Mouse (Mus musculus) midbrain, embryonic 14.5 days (tissue): ENCODE measurements around the gene Pou5f1. TPM values are rescaled to one million over a fixed set of nuclear protein-coding genes. Genes with fewer than 3 reads are reported as not detected.
"Not testable (repeated sequence)": the region's sequence is repeated elsewhere in the genome, so short reads cannot be mapped to it uniquely, and the experiment has no call there.

Experiments used
- ATAC-seq: fragments of 200-750 bp; cut with Nextera tagmentation; 2 replicates; pipeline ENCODE4 v1.8.0; 2017; ENCODE audit warnings: moderate number of reproducible peaks, moderate library complexity; ENCODE audit not compliant: low FRiP score, low TSS enrichment
- DNase-seq: peaks from one replicate; pipeline ENCODE4 v3.0.0-alpha.2; 2015
- H3K27ac ChIP-seq: fragments of 300-500 bp; sonication (generic); replicated peaks from 2 replicates; pipeline ENCODE4 v1.5.1; 2014; ENCODE audit warnings: mild to moderate bottlenecking, low read depth, low read length, moderate library complexity
- H3K27me3 ChIP-seq: fragments of 300-500 bp; sonication (generic); 2 replicates; pipeline ENCODE4 v1.6.1; 2014; ENCODE audit warnings: low read length, control low read depth, mixed read lengths; ENCODE audit not compliant: control insufficient read depth, insufficient read depth
- H3K36me3 ChIP-seq: fragments of 300-500 bp; sonication (generic); 2 replicates; pipeline ENCODE4 v1.6.1; 2014; ENCODE audit warnings: low read length, control low read depth; ENCODE audit not compliant: control insufficient read depth, insufficient read depth
- H3K4me1 ChIP-seq: fragments of 300-500 bp; sonication (generic); 2 replicates; pipeline ENCODE4 v1.6.1; 2014; ENCODE audit warnings: mild to moderate bottlenecking, antibody characterized with exemption, low read length, control low read depth; ENCODE audit not compliant: control insufficient read depth, insufficient read depth
- H3K4me2 ChIP-seq: fragments of 300-500 bp; sonication (generic); 2 replicates; pipeline ENCODE4 v1.6.1; 2014; ENCODE audit warnings: mild to moderate bottlenecking, low read length, moderate library complexity
- H3K4me3 ChIP-seq: fragments of 300-500 bp; sonication (generic); replicated peaks from 2 replicates; pipeline ENCODE4 v1.5.1; 2014; ENCODE audit warnings: low read depth, low read length
- H3K9ac ChIP-seq: fragments of 300-500 bp; sonication (generic); replicated peaks from 2 replicates; pipeline ENCODE4 v1.6.1; 2014; ENCODE audit warnings: mild to moderate bottlenecking, low read length, moderate library complexity
- H3K9me3 ChIP-seq: fragments of 300-500 bp; sonication (generic); 2 replicates; pipeline ENCODE4 v1.6.1; 2016; ENCODE audit warnings: low read length, control low read depth, mixed read lengths; ENCODE audit not compliant: control insufficient read depth
- WGBS: fragments of 180-500 bp; shearing (Covaris S2); extraction: QIAGEN DNeasy Blood & Tissue Kit; methylation state at CpG from one replicate; pipeline ENCODE4 v1.1.7; 2014; 5-methylcytosine and 5-hydroxymethylcytosine counted together
- polyA plus RNA-seq: library from polyadenylated mRNA; unstranded; fragments of >200 nt; fragmentation: Nextera tagmentation; extraction: Ambion mirVana; gene quantifications from 2 replicates; pipeline ENCODE4 v1.2.1, GENCODE M21; 2014

The Pou5f1 gene
- polyA plus RNA-seq = not detected in 2 replicates

- Histone ChIP-seq H3K4me3 (no peak within 1 kb of the TSS), H3K9me3 (no peaks in the 10 kb centered on the region), H3K36me3 (no peaks in the 10 kb centered on the region), H3K4me1 (no peaks in the 10 kb centered on the region), H3K4me2 (no peak within 1 kb of the TSS), H3K27ac (no peak within 1 kb of the TSS), H3K27me3 (peaks cover 22% of the 10 kb centered on the region), H3K9ac (no peak within 1 kb of the TSS)
- DNase-seq (no peak), ATAC-seq (no peak)
- 29% methylated on average over 13 of the region's 13 CpGs for WGBS
These were observed at the start of gene Pou5f1 for GRCm38 (mm10) chr17:35505776-35506175. TSS of gene Pou5f1 (plus strand) at chr17:35506018.

GRCm38 (mm10) chr17:35458247-35458646, 47.6 kb upstream of the Pou5f1 start:
- DNase-seq, H3K4me3 ChIP-seq, H3K9me3 ChIP-seq, ATAC-seq, H3K9ac ChIP-seq, H3K36me3 ChIP-seq, H3K27me3 ChIP-seq, H3K4me2 ChIP-seq, H3K27ac ChIP-seq, H3K4me1 ChIP-seq: not testable (repeated sequence)
- no CpG with 5 or more reads among the region's 1 CpGs for WGBS

- H3K9me3 ChIP-seq, DNase-seq, H3K27ac ChIP-seq, H3K36me3 ChIP-seq, H3K4me3 ChIP-seq, H3K4me1 ChIP-seq, H3K4me2 ChIP-seq, H3K9ac ChIP-seq, H3K27me3 ChIP-seq, ATAC-seq: not testable (repeated sequence)
- 56% methylated on average over 3 of the region's 9 CpGs for WGBS
These were observed 45.1 kb upstream of the Pou5f1 start for GRCm38 (mm10) chr17:35460513-35461341.

- H3K36me3 ChIP-seq, H3K4me1 ChIP-seq, H3K9ac ChIP-seq, H3K27ac ChIP-seq, H3K9me3 ChIP-seq, H3K4me2 ChIP-seq, H3K4me3 ChIP-seq, ATAC-seq: not testable (repeated sequence)
- peaks cover 17% of the 10 kb centered on the region for H3K27me3 ChIP-seq
- WGBS = 5% methylated on average over 8 of the region's 8 CpGs
- peak; percentile 52 for DNase-seq
These were observed 40.2 kb upstream of the Pou5f1 start for GRCm38 (mm10) chr17:35465651-35466050.

GRCm38 (mm10) chr17:35468936-35469335, 36.9 kb upstream of the Pou5f1 start:
- not testable (repeated sequence) for H3K9me3 ChIP-seq, H3K4me2 ChIP-seq, DNase-seq, H3K9ac ChIP-seq, ATAC-seq, H3K4me1 ChIP-seq, H3K27ac ChIP-seq, H3K36me3 ChIP-seq, H3K4me3 ChIP-seq
- 69% methylated on average over 3 of the region's 3 CpGs for WGBS
- H3K27me3 ChIP-seq = peaks cover 20% of the 10 kb centered on the region

DNA sequence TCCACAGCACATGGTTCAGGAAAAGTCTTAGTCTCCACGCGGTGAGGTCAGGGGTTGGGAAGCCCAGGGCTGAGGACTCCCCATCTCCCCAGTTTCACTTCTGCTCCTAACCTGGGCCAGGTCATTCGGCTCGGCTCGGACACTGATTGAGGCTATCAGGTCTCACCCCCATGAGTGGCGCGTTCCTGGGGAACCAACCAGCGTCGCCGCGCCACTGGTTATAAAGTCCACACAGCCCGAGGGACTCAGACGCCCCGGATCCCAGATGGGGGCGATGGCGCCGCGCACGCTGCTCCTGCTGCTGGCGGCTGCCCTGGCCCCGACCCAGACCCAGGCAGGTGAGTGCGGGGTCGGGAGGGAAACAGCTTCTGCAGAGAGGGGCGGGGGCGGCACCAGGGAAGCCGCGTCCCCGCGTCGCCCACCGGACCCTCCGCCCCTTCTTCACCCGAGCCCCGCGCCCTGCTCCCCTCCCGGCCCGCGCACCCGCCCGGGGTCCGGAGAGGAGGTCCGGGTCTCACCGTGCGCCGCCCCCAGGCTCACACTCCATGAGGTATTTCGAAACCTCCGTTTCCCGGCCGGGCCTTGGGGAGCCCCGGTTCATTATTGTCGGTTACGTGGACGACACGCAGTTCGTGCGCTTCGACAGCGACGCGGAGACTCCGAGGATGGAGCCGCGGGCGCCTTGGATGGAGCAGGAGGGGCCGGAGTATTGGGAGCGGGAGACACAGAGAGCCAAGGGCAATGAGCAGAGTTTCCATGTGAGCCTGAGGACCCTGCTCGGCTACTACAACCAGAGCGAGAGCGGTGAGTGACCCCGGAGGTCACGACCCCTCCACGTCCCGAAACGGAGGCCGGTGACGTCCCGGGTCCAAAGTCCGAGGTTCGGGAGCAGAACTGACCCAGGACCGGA, 35.7 kb upstream of the Pou5f1 start, which contains the start of gene H2-Q10:
Gene H2-Q10, plus strand, starts transcription at position 248 of the 910 bp plus-strand sequence.
- no peak within 1 kb of the TSS for H3K27ac ChIP-seq
- peaks cover 20% of the 10 kb centered on the region for H3K27me3 ChIP-seq
- peak within 1 kb of the TSS; percentile 35 for H3K4me3 ChIP-seq
- WGBS = 2% methylated on average over 78 of the region's 80 CpGs
- H3K4me2 ChIP-seq = peak within 1 kb of the TSS; percentile 60
- no peaks in the 10 kb centered on the region for H3K36me3 ChIP-seq
- H3K9ac ChIP-seq = peak within 1 kb of the TSS; percentile 42; the same call in 1 of the 2 replicates
- ATAC-seq = no peak
- DNase-seq = peak; percentile 31
- H3K4me1 ChIP-seq = peaks cover 6% of the 10 kb centered on the region; the same call in 1 of the 2 replicates
- H3K9me3 ChIP-seq = no peaks in the 10 kb centered on the region

DNA sequence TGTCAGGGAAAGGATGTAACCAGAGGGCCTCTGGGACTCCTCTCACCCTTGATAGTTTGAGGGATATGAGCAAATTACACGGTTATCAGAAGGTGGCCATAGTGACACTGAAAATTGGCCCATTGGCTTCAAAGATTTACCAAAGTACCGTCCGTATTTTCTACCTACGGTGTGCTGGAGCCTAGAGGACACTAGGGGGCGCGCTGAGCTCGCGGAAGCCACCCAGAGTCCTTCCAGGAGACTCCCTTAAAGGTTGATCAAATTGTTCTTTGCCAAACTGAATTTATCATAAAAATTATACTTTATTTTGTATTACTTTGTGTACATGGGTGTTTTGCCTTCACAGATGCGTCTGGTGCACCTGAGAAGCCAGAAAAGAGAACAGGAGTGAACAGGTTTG, 21.8 kb upstream of the Pou5f1 start:
- no peaks in the 10 kb centered on the region for H3K4me1 ChIP-seq
- DNase-seq (peak; percentile 86), ATAC-seq (no peak)
- no peak overlapping the region for H3K4me3 ChIP-seq
- no peak overlapping the region for H3K4me2 ChIP-seq
- H3K27me3 ChIP-seq = no peaks in the 10 kb centered on the region
- no peaks in the 10 kb centered on the region for H3K9me3 ChIP-seq
- WGBS = 0% methylated on average over 9 of the region's 9 CpGs
- H3K36me3 ChIP-seq = no peaks in the 10 kb centered on the region
- no peak overlapping the region for H3K9ac ChIP-seq
- H3K27ac ChIP-seq = no peak overlapping the region

DNA sequence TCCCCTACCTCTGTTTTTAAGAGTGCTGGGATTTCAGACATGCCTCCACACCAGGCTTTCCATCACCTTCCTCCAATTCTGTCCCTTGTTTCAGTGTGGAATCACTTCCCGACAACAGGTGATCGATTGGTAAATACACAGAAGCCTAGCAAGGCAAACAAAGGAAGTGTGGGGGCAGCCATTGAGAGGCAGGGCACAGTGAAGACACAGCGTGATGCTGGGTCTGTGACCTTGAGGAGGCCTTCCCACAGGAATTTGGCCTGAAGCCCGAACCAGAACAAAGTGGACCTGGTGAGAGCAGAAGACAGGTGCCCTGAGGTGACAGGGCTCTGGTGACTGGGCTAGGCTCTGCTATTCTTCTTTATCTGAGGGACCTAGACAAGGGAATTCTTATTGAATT, 20.1 kb upstream of the Pou5f1 start:
- H3K9ac ChIP-seq = no peak overlapping the region
- WGBS = 36% methylated on average over 4 of the region's 4 CpGs

More for the DNA sequence above, 20.1 kb upstream of the Pou5f1 start:
- Histone ChIP-seq H3K4me1 (no peaks in the 10 kb centered on the region), H3K4me2 (no peak overlapping the region), H3K4me3 (no peak overlapping the region), H3K36me3 (no peaks in the 10 kb centered on the region), H3K9me3 (no peaks in the 10 kb centered on the region), H3K27ac (no peak overlapping the region), H3K27me3 (no peaks in the 10 kb centered on the region)
- DNase-seq (no peak), ATAC-seq (no peak)
